Mouse (Mus musculus) lung, postnatal 36 days (tissue): ENCODE data around the gene Pappa2.

Source experiments
- DNase-seq: peaks from one replicate; pipeline ENCODE4 v3.0.0; 2022; ENCODE audit warnings: mixed read lengths

Gene Pappa2

DNA sequence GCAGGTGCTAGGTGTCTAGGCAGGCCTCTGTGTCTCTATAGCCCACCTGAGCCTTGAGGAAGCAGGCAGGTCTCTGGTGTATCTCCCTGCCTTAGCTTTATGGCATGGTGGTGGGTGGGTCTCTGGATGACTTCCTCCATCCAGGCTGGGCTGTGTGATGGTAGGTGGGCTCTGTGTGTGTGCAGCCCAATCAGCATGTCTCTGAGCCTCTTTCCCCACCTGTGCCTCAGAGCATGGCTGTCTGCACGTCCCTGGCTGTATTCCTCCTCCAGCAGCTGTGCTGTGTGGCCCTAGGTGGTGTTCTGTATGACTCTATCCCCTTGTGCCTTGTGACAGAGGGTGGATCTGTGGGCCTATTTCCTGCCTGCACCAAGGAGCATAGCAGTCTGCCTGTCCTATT, at the start of gene Pappa2:
TSS of gene Pappa2 (minus strand) at position 101 of the 400 bp plus-strand sequence.
- DNase-seq, result no peak

DNA sequence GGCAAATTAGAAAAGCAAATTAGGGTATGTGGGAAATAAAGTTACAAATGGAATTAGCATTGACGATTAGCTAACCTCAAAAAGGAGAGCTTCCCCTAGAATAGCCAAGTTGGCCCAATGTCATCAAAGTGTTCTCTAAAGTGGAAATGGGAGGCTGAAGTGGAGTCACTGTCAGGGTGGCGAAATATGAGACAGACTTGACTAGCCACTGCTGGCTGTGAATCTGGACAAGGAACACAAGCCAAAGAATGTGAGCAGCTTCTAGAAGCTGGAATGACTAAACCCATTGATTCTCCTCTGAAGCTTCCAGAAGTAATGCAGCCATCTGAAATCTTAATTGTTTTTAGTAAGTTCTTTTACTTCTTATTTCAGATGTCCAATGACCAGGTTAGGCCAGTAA, 48.8 kb upstream of the Pappa2 start:
- no peak for DNase-seq

DNA sequence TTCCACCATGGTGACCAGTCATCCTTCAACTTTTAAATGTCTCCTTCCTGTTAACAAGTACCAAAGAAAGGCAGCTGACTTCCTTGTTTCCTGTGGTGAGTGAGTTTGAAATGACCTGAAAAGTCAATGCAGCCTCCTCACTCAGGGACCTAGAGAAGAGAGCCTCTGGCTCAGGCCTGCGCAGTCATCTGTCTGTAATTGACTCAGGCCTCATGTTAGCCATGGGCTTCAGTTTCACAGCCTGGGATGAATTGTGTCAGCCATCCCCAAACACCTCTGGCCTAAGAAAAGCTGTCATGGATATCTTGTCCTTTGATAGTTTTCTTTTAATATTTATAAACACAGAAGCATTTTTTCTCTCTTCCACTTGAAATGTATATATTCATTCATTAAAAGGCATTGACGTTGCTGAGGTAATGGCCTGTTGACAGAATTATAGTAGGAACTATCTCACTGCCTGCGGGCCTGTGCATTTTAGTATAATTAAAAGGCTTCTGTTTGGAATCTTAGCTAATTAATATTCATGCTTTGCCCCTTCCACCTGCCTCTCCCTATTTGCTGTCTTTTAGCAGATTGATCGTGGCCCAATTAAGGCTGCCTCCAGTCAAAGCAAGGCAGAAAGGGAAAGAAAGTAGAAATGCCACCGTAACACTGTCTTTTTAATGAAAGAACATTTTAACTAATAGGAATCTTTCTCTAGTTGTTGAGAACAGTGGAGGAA, 34.8 kb upstream of the Pappa2 start:
- DNase-seq, result no peak

DNA sequence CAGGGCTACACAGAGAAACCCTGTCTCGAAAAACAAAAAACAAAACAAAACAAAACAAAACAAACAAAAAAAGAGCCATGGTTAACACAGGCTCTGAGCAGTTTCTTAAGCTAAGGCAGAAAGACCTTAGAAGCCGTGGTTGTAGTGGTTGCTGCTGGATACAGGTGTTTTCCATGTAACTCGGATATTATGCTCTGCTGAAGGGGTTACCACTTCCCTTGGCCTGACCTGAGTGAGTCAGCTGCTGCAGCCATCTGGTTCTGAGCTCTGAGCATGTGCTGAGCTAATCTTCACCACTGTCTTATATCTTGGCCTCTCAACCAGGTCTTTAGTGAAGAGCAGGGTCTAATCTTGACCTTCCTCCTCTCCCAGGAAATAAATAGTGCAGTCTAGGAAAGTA, 6.8 kb upstream of the Pappa2 start:
- no peak for DNase-seq

DNA sequence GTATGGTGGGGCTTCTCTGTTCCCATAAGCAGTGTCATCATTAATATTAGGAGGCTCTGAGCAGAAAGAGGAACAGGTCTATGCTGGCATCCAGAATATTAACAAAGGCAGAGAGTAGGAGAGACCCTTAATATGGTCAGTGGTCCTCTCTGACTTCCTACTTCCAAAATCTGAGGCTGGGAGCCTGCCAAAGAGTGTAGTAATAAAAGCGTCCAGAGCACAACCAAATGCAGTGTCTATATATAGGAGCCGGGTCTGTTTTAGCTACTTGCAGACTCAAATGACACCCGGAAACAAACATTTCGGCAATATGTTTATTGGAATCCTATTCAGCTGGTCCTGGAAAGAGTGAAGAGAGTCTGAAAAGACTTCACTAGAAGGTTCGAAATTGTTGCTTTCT, 17.9 kb downstream of the Pappa2 start:
- no peak for DNase-seq

DNA sequence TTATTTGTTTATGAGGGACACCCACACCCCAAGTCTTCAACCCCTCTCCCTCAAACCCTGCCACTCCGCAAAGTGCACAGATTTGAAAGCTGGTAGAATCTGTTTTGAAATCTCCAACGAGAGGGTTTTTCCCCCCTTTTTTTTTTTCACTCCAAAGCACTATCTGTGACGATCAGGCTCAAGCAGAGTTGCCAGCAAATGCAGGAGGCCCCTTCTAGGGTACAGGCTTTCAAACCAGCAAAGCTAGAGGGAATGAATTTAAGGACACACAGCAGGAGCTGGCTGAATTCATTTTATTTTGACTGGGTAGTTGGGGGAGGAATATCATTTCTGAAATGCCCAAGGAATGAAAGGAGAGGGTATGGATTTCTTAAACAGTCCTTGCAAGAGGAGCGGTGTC, 19.3 kb downstream of the Pappa2 start:
- no peak for DNase-seq

DNA sequence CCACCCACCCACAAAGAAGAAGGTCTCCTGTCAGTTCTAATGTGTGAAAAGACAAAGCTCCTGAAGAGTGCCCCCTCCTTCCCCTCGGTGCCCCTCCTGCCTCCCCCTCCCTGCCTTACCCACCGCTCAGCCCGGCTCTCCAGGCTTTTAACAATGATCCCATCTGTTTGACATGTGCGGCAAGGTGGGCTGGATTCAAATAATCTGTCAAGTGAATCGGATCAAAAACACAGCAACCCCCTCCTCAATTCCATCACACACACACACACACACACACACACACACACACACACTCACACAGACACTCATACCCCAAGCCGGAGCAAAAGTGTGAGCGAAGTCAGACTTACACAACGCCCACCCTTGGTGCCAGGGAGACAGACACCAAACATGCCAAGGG, 19.7 kb downstream of the Pappa2 start:
- DNase-seq, result no peak

DNA sequence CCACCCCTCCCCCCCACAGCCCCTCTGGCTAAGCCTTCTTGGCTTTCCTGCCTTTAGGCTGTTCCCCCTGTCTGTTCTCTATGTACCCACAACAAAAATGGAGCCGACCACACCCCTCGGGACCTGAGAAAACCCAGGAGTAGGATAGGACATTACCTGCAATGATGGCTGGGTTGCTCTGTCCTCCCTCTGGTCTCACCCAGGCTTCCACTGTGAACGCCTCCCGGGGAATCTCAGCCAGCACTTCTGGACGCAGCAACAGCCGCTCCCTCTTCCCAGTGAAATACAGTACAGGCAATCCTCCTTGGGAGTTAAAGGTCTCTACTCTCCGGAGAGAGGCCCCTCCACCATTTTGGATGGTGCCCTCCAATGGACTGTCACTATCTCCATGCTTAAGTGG, 23.9 kb downstream of the Pappa2 start:
- DNase-seq, result no peak

DNA sequence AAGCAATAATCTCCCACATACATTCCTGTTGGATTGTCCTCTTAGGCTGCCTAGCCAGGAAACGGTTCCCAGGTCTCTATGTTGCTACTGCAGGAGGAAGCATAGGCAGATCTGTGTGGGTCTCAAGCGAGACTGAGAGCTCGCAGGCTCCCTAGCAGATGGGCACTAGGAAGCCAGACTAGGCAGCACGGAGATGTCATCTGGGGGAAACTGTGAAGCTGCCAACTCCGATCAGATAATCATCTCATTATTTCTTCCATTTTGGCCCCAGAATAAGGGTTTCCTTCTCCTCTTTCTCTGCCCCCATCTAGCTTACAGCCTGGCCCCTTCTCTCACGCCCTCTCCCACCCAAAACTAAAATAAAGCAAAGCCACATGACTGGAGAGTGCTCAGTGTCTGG, 25.5 kb downstream of the Pappa2 start:
- no peak for DNase-seq

DNA sequence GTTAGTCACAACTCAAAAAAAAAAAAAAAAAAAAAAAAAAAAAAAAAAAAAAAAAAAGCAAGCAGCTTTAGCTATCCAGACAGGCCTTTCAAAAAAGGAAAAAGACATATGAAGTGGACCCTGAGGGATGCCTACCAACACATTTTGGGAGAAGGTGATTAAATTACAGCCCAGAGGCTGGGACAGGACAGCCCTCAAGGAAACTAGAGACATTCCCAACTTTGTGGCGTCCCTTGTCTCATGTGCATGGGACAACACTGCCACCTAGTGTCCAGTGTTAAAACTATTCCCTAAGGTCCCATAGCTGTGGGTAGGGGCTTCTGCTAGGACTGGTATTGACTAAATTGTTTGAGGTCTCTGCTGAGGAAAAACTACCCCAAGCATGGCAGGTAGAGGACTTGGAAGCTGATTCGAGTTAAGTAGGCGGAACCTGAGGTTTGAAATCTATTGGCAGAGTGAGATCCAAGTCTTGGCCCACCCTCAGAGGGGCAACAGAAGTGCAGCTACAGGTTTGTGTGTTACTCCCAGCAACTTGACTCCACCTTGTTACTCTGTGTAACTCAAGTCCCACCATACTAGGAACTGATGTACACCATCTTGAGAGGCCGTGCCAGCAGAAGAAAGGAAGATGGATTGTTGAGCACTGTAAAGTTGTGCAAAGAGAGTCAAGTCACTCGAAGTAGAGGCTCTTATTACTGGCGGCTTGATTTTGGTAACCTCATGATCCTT, 26.6 kb downstream of the Pappa2 start:
- DNase-seq, result peak; percentile 70

DNA sequence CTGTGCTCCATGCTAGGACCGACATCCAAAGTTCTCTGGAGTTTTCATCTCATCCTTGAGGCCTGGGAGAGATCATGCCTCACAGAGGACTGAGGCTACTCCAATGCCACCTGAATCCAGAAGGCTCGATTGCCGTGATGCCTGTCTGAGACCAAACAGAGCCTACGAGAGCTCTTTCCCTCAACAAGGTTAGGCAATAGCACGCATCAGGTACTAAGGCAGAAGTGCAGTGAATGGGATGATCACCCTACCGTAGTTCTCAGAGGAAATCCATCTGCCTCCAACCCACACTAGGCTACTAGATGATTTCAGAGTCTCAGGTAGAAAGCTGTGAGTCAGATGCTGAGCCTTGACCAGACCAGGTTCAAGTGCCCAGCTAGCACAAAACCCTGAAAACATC, 31.2 kb downstream of the Pappa2 start:
- no peak for DNase-seq

DNA sequence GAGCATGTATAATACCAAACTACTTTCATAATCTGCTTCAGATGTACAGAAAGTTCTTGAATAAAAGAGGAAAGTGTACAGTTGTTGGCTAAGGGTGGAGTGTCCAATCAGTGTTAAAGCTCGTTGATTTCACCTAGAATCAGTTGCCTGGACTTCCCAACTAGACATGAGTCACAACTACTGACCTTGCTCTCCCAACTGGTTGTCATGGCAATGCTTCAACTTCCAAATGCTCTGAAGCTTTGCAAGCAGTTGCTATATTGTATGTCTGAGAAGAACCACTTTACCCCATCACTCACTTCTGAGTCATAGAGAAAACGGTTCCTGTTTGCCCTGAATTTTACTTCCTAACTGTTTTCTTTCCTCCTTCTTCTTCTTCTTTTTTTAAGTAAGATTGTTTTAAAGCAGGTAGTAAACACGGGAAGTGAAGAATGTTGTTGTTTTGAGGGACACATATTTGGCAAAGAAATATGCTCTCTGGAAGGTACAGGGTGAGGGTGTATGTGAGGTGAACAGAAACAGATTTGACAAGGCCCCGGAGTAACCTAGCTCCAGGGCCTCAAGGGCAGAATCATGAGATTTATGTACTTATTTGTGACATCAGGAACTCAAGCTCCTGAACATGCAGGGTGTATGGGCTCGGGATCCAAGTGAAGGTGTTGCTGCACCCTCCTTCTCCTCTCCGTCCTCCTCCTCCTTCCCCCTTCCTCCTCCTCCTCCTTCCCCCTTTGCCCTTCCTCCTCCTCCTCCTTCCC, 32.1 kb downstream of the Pappa2 start:
- no peak for DNase-seq

DNA sequence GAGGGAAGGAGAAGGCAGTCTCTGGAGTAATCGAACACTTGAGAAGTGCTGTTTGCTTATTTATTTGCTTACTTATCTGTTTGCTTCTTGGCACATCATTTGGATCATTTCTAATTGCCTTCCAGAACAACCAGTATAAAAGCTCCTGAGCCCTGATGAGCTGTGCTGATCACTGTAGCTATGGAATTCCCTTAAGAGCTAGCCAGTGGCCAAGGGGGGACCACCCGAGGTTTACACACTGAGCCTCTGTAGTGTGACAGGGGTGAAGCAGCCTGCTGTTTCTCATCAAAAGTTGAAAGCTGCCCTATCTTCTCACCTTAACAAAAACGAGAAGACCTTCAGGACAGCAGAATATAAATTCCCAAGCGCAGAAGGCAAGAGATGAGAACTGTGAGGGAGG, 35.4 kb downstream of the Pappa2 start:
- DNase-seq, result no peak

DNA sequence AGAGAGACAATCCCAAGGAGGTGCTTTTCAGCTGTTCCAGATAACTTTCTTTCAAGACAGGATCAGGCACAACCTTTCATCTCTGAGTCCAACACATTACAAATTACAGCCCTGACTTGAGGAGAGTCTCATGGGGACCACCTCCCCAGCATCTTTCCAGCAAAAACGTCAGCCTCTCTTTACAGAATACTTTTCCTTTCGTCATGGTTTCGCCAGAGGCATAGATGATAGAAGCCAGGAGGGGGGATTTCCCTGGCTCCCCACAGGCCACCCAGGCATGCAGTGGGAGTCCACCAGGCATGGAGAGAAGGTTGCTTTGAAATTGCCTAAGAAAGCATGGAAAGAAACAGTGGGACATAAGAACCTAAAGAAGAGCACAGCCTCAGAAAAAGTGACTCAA, 37.4 kb downstream of the Pappa2 start:
- no peak for DNase-seq

DNA sequence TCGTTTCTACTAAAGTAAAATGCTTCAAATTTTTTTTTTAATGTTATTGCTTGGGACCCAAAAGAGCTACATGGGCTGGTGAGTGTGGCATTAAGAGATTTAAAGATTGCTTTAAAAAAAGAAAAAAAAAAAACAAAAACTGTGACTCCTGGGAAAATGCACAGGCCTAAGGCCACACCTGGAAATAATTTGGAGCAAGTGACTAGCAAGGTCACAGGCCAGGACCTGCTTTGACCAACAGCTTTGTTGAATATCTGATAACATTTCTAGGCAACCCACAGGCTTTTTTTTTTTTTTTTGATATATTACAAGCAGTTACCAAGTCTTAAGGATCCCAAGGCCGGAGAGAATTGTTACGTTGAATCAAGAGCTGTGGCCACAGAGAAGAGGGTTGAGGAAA, 39.3 kb downstream of the Pappa2 start:
- DNase-seq, result no peak

DNA sequence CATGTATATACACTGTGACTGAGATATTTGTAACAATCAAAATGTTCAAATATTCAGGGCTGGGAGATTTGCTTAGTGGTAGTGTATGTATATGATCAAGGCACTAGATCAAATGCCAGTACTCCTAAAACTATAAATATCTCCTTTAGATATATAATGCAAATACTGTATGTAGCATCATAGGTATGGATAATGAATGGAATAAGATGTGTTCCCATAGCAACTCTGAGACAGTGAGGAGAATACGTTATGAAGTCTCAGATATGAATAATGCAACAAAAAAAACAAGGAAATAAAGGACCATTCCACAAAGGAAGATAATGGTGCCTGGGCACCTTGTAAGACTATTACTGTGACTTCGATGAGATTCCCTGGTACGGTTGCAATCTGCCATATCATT, 45.8 kb downstream of the Pappa2 start:
- DNase-seq, result no peak

DNA sequence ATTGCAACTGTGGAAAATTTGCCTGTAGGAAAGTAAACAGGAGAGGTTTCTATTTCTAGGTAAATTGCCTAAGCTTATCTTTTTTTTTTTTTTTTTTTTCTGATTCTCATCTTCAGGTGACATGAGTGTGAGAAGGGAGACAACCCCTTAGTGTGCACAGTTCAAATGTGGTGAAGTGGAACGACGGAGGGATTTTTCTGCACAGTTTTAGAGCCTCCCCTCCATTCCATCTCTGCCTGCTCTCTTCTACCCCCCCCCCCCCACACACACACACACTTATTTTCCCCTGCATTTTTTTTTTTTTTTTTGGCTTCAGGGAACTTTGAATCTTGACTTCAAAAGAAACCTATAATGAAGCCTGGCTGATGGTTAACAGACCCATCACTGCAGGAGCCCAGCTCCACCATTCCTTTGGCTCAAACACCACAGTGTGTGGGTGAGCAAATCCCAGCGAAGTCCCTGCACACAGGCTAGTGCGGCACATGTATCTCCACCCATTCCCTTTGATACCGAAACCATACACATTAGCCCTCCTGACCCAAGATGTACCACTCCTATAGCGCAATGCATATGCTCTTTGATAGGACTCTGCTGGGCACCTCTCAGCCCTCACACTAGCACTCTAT, 49.0 kb downstream of the Pappa2 start:
- no peak for DNase-seq

DNA sequence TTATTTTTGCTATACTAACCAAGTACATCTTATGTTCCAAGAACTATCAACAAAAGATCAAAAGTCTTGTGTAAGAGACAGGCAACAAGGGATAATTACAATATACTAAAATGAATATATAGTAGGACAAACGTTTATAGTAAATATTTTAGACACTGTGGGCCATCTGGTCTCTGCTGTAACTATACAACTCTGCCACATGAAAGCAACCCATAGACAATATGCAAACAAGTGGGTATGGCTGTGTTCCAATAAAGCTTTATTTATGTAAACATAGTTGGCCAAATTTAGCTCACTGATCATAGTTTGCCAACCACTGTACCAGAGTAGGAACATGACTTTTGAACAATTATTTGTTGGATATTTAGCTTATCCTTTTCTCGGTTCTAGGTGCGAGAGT, 50.9 kb downstream of the Pappa2 start:
- no peak for DNase-seq

DNA sequence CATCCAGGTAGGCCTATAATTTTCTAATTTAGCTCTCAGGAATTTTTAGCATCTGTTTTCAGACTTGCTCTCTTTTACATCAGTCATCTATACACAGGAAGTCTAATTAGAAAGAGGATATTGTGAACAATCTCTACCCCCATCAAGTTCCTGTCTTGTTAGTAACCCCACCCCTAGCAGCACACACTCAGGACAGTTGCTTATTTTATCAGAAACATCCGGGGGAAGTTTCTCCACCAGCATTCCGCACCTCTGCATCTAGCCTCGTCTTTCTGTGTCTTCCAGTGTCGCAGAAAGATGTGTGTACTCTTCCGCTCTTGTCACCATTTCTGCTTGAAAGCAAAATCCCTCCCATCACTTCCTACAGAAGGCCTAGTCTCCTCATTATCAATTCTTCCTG, 59.8 kb downstream of the Pappa2 start:
- DNase-seq, result no peak

DNA sequence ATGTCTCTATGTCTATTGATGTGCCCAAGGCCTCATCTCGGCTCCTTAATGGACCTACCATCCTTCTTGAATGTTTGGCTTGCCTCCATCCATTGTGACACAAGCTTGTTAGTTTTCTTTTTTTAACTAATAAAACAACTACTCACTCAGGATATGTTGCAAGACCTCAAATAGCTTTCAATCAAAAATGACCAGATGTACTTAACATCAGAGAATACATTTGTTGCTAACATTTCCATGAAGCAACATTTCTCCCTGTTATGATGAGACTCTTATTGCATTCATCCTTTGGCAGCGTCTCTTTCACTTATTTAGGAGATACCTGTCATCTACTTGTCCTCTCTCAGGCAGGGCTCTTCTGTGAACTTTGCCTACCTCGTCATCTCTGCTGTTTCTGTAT, 61.4 kb downstream of the Pappa2 start:
- no peak for DNase-seq

DNA sequence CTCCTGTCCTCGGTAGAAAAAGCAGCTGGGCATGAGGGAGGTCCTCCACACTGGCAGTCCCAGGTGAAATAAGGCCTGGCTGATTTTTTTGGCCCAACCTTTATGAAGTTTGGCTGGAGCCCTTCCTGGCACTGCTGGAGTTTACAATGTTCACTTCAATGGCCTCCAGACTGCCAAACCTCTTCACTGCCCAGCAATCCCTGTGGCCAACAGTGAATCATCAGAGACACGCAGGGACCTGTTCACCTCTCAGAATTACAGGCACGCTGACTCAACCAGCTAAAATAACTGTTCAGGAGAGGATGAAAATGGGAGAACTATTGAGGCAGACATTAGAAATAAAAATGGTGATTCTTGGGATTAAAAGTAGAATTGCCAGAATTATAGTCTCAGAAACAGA, 63.2 kb downstream of the Pappa2 start:
- peak; percentile 10 for DNase-seq

DNA sequence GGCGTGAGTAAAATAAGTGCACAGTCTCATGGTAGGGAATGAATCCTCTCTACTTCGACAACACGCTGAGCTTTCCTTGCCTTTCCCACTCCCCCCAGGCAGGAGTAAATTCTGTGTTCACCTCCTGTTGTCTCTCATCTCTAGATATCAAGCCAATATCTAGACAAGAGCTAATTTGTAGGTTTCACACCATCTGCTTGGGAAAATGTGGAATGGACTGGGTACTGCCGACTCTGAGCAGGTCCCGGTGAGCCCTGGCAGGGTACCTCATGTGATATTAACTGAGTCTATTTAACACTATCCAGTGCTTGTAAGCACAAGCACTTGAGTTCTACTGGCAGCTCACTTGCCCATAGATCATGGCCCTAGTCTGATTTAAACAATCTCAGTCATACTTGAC, 64.7 kb downstream of the Pappa2 start:
- DNase-seq, result no peak

DNA sequence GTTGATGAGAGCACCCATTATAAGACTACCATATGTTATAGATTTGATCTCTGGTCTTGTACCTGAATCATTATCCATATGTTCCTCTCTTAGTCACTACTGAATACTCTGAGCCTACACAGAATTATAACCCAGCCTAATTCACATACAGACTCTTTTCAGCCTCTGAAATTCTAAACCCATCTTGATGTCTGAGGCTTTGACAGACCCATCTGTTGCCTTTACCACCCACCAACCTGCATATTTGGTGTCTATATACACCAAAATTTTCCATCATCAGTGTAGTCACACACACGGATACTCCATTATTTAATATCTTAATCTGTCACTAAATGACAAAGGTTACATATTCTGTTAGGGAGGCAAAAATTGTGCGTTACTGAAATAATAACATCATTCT, 69.6 kb downstream of the Pappa2 start:
- no peak for DNase-seq

DNA sequence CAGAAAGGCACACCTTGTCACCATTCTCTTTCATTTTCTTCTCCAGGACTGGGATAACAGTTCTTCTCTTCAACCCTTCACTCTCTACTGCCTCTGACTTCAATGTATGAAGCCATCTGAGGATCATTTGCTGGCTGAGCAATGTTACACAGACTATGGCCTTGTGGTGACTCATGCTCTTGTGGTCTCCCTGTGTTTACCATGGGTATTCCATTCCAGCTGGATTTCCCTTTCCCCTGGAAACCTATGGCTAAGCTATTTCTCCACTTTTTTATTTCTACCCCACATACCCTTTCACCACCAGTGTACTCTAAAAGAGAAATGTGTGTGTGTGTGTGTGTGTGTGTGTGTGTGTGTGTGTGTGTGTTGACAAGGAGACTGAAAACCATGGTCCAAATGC, 83.0 kb downstream of the Pappa2 start:
- no peak for DNase-seq
